In the genomic region with DNA sequence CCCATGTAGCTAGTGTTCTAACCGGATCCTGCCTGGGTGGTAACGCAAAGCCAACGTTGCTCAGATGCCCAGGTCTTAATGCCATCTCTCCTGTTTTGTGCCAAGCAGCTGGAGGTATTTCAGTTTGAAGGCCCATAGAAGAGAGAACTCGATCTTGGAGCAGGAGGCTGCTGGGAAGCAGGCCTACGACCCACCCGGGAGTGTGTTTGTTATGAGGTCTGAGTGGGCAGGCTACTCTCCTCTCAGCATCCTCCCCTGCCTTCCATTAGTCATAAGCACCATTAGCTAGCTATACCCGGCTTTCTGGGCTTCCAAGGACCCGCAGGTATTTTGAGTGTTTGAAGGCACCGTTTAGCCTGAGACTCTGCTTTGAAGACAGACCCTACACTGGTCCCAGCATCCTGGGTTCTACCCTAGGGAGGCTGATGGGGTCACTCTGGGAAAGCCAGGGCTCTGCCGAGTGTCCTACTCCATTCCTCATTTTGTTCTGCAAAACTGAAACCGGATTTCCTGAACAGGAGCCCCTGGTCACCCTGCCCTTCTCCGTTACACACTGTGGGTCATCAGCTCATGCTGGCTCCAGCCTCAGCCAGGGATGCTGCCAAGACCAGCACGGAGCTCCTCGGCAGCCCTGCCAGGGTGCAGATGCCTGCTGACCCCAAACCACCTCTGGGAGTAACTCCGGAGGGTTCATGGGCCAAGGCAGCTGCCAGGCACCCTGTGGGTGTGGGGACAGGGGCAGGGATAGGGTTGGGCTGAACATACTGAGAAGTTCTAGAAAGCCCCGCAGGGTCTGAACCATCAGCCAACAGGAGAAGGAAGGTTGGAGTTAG, we compare ENCODE assay signal across 8 mouse cellular contexts. TPM values are rescaled to one million over a fixed set of nuclear protein-coding genes. Genes with fewer than 3 reads are reported as not detected.
DNase-seq lines count a peak whose midpoint lies in the region; ATAC-seq and TF ChIP-seq lines count a peak whose summit lies in the region.

No protein-coding gene starts in this region.

- peak in 1 of 2 experiments; percentile 55 for DNase-seq in cerebellum, adult 2 months
- DNase-seq in cerebellum, adult 11 months: no peak
- peak; percentile 47 to 74 for DNase-seq in gastrocnemius, postnatal 36 days
- DNase-seq in thymus, postnatal 14 days: no peak
- no peak for DNase-seq in left cerebral cortex, adult 8-10 months (ENCODE audit: low spot score in 2 of 2)
- DNase-seq in lung, postnatal 10 days: no peak

- TF ChIP-seq POLR2A in cerebellum, adult 2 months (IDR thresholded peaks at IDR 0.05; ENCODE audit: borderline replicate concordance, insufficient read depth, low read length): no peak

- intact Hi-C loops in gastrocnemius, postnatal 36 days (cut with DNase I): no loop called here

- H3K9ac ChIP-seq in intestine, embryonic 16.5 days (ENCODE audit: low read depth, low read length): peak overlapping the region; percentile 72

- H3K27ac ChIP-seq in cerebellum, adult 2 months (ENCODE audit: insufficient read depth, low read length): peak overlapping the region; percentile 98
- H3K27ac ChIP-seq in intestine, embryonic 16.5 days (ENCODE audit: low read length): no peak overlapping the region

- no peak for TF ChIP-seq CTCF in cerebellum, adult 2 months (IDR thresholded peaks at IDR 0.05; ENCODE audit: borderline replicate concordance, insufficient read depth, low read depth, low read length)
- no peak for TF ChIP-seq CTCF in E14TG2a.4 (conservative IDR thresholded peaks at IDR 0.05; ENCODE audit: low read length)

- no peaks in the 10 kb centered on the region for H3K9me3 ChIP-seq in E14TG2a.4 (ENCODE audit: low read length)
- H3K9me3 ChIP-seq in intestine, embryonic 16.5 days (ENCODE audit: control insufficient read depth, low read length): no peaks in the 10 kb centered on the region

- no peak for ATAC-seq in intestine, embryonic 16.5 days

- H3K4me3 ChIP-seq in cerebellum, adult 2 months (replicated peaks; ENCODE audit: insufficient read depth, low read depth, low read length): peak overlapping the region; percentile 74
- H3K4me3 ChIP-seq in E14TG2a.4 (replicated peaks; ENCODE audit: low read length): peak overlapping the region; percentile 84
- H3K4me3 ChIP-seq in intestine, embryonic 16.5 days (ENCODE audit: low read length): no peak overlapping the region

- H3K4me1 ChIP-seq in cerebellum, adult 2 months (ENCODE audit: control insufficient read depth, insufficient read depth, low read length): peaks cover 33% of the 10 kb centered on the region
- H3K4me1 ChIP-seq in E14TG2a.4 (replicated peaks; ENCODE audit: low read depth, low read length): peaks cover 63% of the 10 kb centered on the region
- no peaks in the 10 kb centered on the region for H3K4me1 ChIP-seq in intestine, embryonic 16.5 days (ENCODE audit: control insufficient read depth, insufficient read depth, low read length)

- no peaks in the 10 kb centered on the region for H3K27me3 ChIP-seq in cerebellum, adult 2 months (ENCODE audit: control insufficient read depth, insufficient read depth, low read length)
- peaks cover 61% of the 10 kb centered on the region for H3K27me3 ChIP-seq in E14TG2a.4 (ENCODE audit: insufficient read depth, low read length)
- no peaks in the 10 kb centered on the region; the same call in 1 of the 2 replicates for H3K27me3 ChIP-seq in intestine, embryonic 16.5 days (replicated peaks; ENCODE audit: control insufficient read depth, insufficient read depth, low read length)

- H3K4me2 ChIP-seq in intestine, embryonic 16.5 days (ENCODE audit: low read depth, low read length): peak overlapping the region; percentile 97; the same call in 1 of the 2 replicates

- no peaks in the 10 kb centered on the region for H3K36me3 ChIP-seq in E14TG2a.4 (ENCODE audit: insufficient read depth, low read length)
- H3K36me3 ChIP-seq in intestine, embryonic 16.5 days (ENCODE audit: control insufficient read depth, insufficient read depth, low read length): no peaks in the 10 kb centered on the region

- WGBS in cerebellum, adult 2 months: 24% methylated on average over 16 of the region's 16 CpGs
- WGBS in intestine, embryonic 16.5 days: 67% methylated on average over 16 of the region's 16 CpGs

RNA-seq across cellular contexts. Expression of gene Gm13090, which starts 40.6 kb away (rescaled TPM):
- not detected in 2 replicates for polyA plus RNA-seq in cerebellum, adult 2 months (2012; rRNA removed)
- not detected for total RNA-seq in gastrocnemius, postnatal 36 days (2021)
- polyA plus RNA-seq in intestine, embryonic 16.5 days (2015; fragmentation: Nextera tagmentation; extraction: Ambion mirVana): not detected in 2 replicates
- total RNA-seq in left cerebral cortex, adult 8-10 months (2022): not detected

Comparison
In these comparisons a context has a peak if more than half of its experiments do, and no peak if none do; other contexts are left out.
1. DNase-seq: peak in gastrocnemius, postnatal 36 days (2 of 2); none in cerebellum, adult 11 months (single experiment), thymus, postnatal 14 days (single experiment), left cerebral cortex, adult 8-10 months (0 of 2) and lung, postnatal 10 days (single experiment).